Mouse (Mus musculus) G1E (cell line): ENCODE data around the gene Ptgdr. TPM values are rescaled to one million over a fixed set of nuclear protein-coding genes. Genes with fewer than 3 reads are reported as not detected.
"Not testable (repeated sequence)": the region's sequence is repeated elsewhere in the genome, so short reads cannot be mapped to it uniquely, and the experiment has no call there.

Source experiments
- ATAC-seq: 2 replicates; pipeline ENCODE4 v1.8.0; 2016; ENCODE audit warnings: mild to moderate bottlenecking; ENCODE audit not compliant: insufficient number of reproducible peaks, poor library complexity, low FRiP score, severe bottlenecking; ENCODE audit errors: extremely low read depth
- DNase-seq: peaks from one replicate; pipeline ENCODE4 v3.0.0; 2012; ENCODE audit warnings: low spot score
- H3K27me3 ChIP-seq: 2 replicates; pipeline ENCODE4 v1.6.1; 2012; ENCODE audit warnings: mild to moderate bottlenecking, low read length, inconsistent platforms; ENCODE audit not compliant: insufficient read depth
- H3K36me3 ChIP-seq: replicated peaks from 2 replicates; pipeline ENCODE3; 2012; ENCODE audit warnings: mild to moderate bottlenecking, inconsistent platforms
- H3K4me1 ChIP-seq: 2 replicates; pipeline ENCODE4 v1.6.1; 2012; ENCODE audit warnings: low read depth, low read length, inconsistent platforms, mixed read lengths; ENCODE audit not compliant: insufficient read depth
- H3K4me3 ChIP-seq: 2 replicates; pipeline ENCODE4 v1.5.1; 2012; ENCODE audit warnings: low read depth, mild to moderate bottlenecking, inconsistent platforms, low read length, moderate library complexity, mixed read lengths
- H3K9me3 ChIP-seq: replicated peaks from 2 replicates; pipeline ENCODE4 v1.6.1; 2012; ENCODE audit warnings: inconsistent platforms
- CTCF ChIP-seq: IDR thresholded peaks from 2 replicates; pipeline ENCODE4 v1.5.1; 2012; ENCODE audit warnings: low read depth, low read length, inconsistent platforms, mixed read lengths
- GATA1 ChIP-seq: IDR thresholded peaks from 2 replicates; pipeline ENCODE4 v1.6.1; 2012; ENCODE audit warnings: borderline replicate concordance, low read length, inconsistent platforms, mixed read lengths
- GATA2 ChIP-seq: IDR thresholded peaks from 2 replicates; pipeline ENCODE4 v1.6.1; 2012; ENCODE audit warnings: low read depth, low read length, inconsistent platforms, borderline replicate concordance
- POLR2AphosphoS5 ChIP-seq: IDR thresholded peaks from 2 replicates; pipeline ENCODE4 v1.6.1; 2012; ENCODE audit warnings: low read depth, low read length, inconsistent platforms; ENCODE audit not compliant: insufficient replicate concordance
- TAL1 ChIP-seq: conservative IDR thresholded peaks from 2 replicates; pipeline ENCODE4 v1.6.1; 2012; ENCODE audit warnings: low read depth, low read length, inconsistent platforms, mixed read lengths
- polyA plus RNA-seq: library from polyadenylated mRNA; stranded (reverse); fragments of >175 nt; gene quantifications from 2 replicates; pipeline ENCODE4 v1.2.3, GENCODE M21; 2012
- total RNA-seq, 2 experiments: library from RNA; stranded (forward) in 1 of 2; stranded (reverse) in 1 of 2; fragments of 200-1000 nt in 1 of 2; fragments of >200 nt in 1 of 2; fragmentation: Nextera tagmentation in 1 of 2; gene quantifications; 2 replicates each; pipeline ENCODE4 v1.2.3; 2014 to 2017

Ptgdr gene
- total RNA-seq (2014; fragmentation: Nextera tagmentation) (not detected in 2 replicates), total RNA-seq (2017) (0.11 TPM in 1 of 2 replicates, not detected in the other), polyA plus RNA-seq (not detected in 2 replicates)

GRCm38 (mm10) chr14:44858868-44859613 lies at the start of gene Ptgdr:
Gene Ptgdr (minus strand): TSS chr14:44859375.
- no peak for DNase-seq
- Histone ChIP-seq H3K4me1 (no peaks in the 10 kb centered on the region), H3K27me3 (no peaks in the 10 kb centered on the region), H3K9me3 (no peaks in the 10 kb centered on the region), H3K36me3 (no peaks in the 10 kb centered on the region), H3K4me3 (no peak within 1 kb of the TSS)
- TF ChIP-seq GATA1 (no peak), CTCF (no peak), TAL1 (no peak), GATA2 (no peak), POLR2AphosphoS5 (no peak)
- no peak for ATAC-seq

GRCm38 (mm10) chr14:44907774-44908173 lies 48.6 kb upstream of the Ptgdr start:
- Histone ChIP-seq H3K4me1 (no peaks in the 10 kb centered on the region), H3K4me3 (no peak overlapping the region), H3K27me3 (no peaks in the 10 kb centered on the region), H3K9me3 (no peaks in the 10 kb centered on the region), H3K36me3 (no peaks in the 10 kb centered on the region)
- no peak for DNase-seq
- TF ChIP-seq GATA1 (no peak), TAL1 (no peak), POLR2AphosphoS5 (no peak), GATA2 (no peak), CTCF (no peak)
- no peak for ATAC-seq

GRCm38 (mm10) chr14:44904199-44904598 lies 45.0 kb upstream of the Ptgdr start:
- H3K27me3 ChIP-seq = no peaks in the 10 kb centered on the region
- no peak for TF ChIP-seq GATA2
- no peak for TF ChIP-seq GATA1
- no peak for TF ChIP-seq POLR2AphosphoS5
- no peak for TF ChIP-seq TAL1
- ATAC-seq (no peak), DNase-seq (no peak)
- no peaks in the 10 kb centered on the region for H3K9me3 ChIP-seq
- H3K36me3 ChIP-seq = no peaks in the 10 kb centered on the region
- no peaks in the 10 kb centered on the region for H3K4me1 ChIP-seq
- H3K4me3 ChIP-seq = no peak overlapping the region

- H3K4me3 ChIP-seq, H3K4me1 ChIP-seq, H3K9me3 ChIP-seq, H3K27me3 ChIP-seq, H3K36me3 ChIP-seq, DNase-seq, ATAC-seq: not testable (repeated sequence)
Observed at GRCm38 (mm10) chr14:44901735-44902134, 42.6 kb upstream of the Ptgdr start.

- no peaks in the 10 kb centered on the region for H3K4me1 ChIP-seq
- ATAC-seq = no peak
Observed at GRCm38 (mm10) chr14:44891387-44892132, 32.4 kb upstream of the Ptgdr start.

GRCm38 (mm10) chr14:44869686-44870085 lies 10.5 kb upstream of the Ptgdr start:
- ATAC-seq = no peak
- no peak overlapping the region for H3K4me3 ChIP-seq

More at GRCm38 (mm10) chr14:44891387-44892132, 32.4 kb upstream of the Ptgdr start:
- TF ChIP-seq GATA1 = no peak
- TF ChIP-seq POLR2AphosphoS5 = no peak
- no peak for TF ChIP-seq CTCF
- TF ChIP-seq GATA2 = no peak
- no peak for TF ChIP-seq TAL1
- no peaks in the 10 kb centered on the region for H3K27me3 ChIP-seq
- DNase-seq = no peak
- no peaks in the 10 kb centered on the region for H3K36me3 ChIP-seq
- no peaks in the 10 kb centered on the region for H3K9me3 ChIP-seq
- H3K4me3 ChIP-seq = no peak overlapping the region

More at GRCm38 (mm10) chr14:44869686-44870085, 10.5 kb upstream of the Ptgdr start:
- no peaks in the 10 kb centered on the region for H3K9me3 ChIP-seq
- no peak for TF ChIP-seq POLR2AphosphoS5
- TF ChIP-seq GATA1 = no peak
- DNase-seq = no peak
- no peaks in the 10 kb centered on the region for H3K4me1 ChIP-seq
- no peaks in the 10 kb centered on the region for H3K27me3 ChIP-seq
- no peaks in the 10 kb centered on the region for H3K36me3 ChIP-seq
